Mouse (Mus musculus): Measurements from ENCODE around the gene Adamts8. TPM values are rescaled to one million over a fixed set of nuclear protein-coding genes. Genes with fewer than 3 reads are reported as not detected.
A peak's percentile ranks its signal among the peaks of the same experiment; 100 is the strongest.

Adamts8 gene
- polyA plus RNA-seq, 1 experiment from 2014 or later = 4.1 TPM

- no peaks in the 10 kb centered on the region for H3K4me1 ChIP-seq (replicated peaks; ENCODE audit: control insufficient read depth, insufficient read depth, low read length)
- 0 out of 2 replicates have a peak overlapping the region, but pooled peaks have one; percentile 79 for H3K4me2 ChIP-seq (replicated peaks; ENCODE audit: low read depth)
- H3K27me3 ChIP-seq (replicated peaks; ENCODE audit: control insufficient read depth, insufficient read depth, low read length) = peaks cover 32% of the 10 kb centered on the region
- no peaks in the 10 kb centered on the region for H3K9me3 ChIP-seq (ENCODE audit: control insufficient read depth)
- H3K36me3 ChIP-seq (ENCODE audit: control insufficient read depth, insufficient read depth) = no peaks in the 10 kb centered on the region
- no peak overlapping the region for H3K9ac ChIP-seq (ENCODE audit: low read depth, low read length)
- ATAC-seq = no peak
- no peak overlapping the region for H3K27ac ChIP-seq (ENCODE audit: low read depth, low read length)
- no peak overlapping the region for H3K4me3 ChIP-seq (ENCODE audit: low read depth, low read length)
- peak; percentile 68 for TF ChIP-seq CTCF (IDR thresholded peaks at IDR 0.05; ENCODE audit: low read depth)
- 32% methylated on average over 6 of the region's 6 CpGs for WGBS
Measured at GRCm38 (mm10) chr9:30920736-30921135, 21.6 kb upstream of the Adamts8 start.

GRCm38 (mm10) chr9:30921261-30922103 is 20.9 kb upstream of the Adamts8 start:
- ATAC-seq = peak; percentile 21; the same call in 1 of the 2 replicates
- H3K27ac ChIP-seq (ENCODE audit: low read depth, low read length) = no peak overlapping the region
- TF ChIP-seq CTCF (IDR thresholded peaks at IDR 0.05; ENCODE audit: low read depth) = no peak
- H3K27me3 ChIP-seq (replicated peaks; ENCODE audit: control insufficient read depth, insufficient read depth, low read length) = peaks cover 32% of the 10 kb centered on the region
- 0 out of 2 replicates have a peak overlapping the region, but pooled peaks have one; percentile 26 for H3K9ac ChIP-seq (ENCODE audit: low read depth, low read length)
- H3K4me2 ChIP-seq (replicated peaks; ENCODE audit: low read depth) = peak overlapping the region; percentile 79
- peak overlapping the region; percentile 50 for H3K4me3 ChIP-seq (ENCODE audit: low read depth, low read length)
- no peaks in the 10 kb centered on the region for H3K4me1 ChIP-seq (replicated peaks; ENCODE audit: control insufficient read depth, insufficient read depth, low read length)
- WGBS = 5% methylated on average over 56 of the region's 56 CpGs
- no peaks in the 10 kb centered on the region for H3K36me3 ChIP-seq (ENCODE audit: control insufficient read depth, insufficient read depth)
- H3K9me3 ChIP-seq (ENCODE audit: control insufficient read depth) = no peaks in the 10 kb centered on the region

GRCm38 (mm10) chr9:30922197-30922894 is 20.0 kb upstream of the Adamts8 start, which contains the start of gene Adamts15:
Adamts15 (minus strand) TSS chr9:30922452.
- H3K36me3 ChIP-seq (ENCODE audit: control insufficient read depth, insufficient read depth) = no peaks in the 10 kb centered on the region
- H3K4me2 ChIP-seq (replicated peaks; ENCODE audit: low read depth) = peak within 1 kb of the TSS; percentile 79
- H3K9me3 ChIP-seq (ENCODE audit: control insufficient read depth) = no peaks in the 10 kb centered on the region
- peaks cover 32% of the 10 kb centered on the region for H3K27me3 ChIP-seq (replicated peaks; ENCODE audit: control insufficient read depth, insufficient read depth, low read length)
- ATAC-seq = peak; percentile 34
- under 1% methylated on average over 46 of the region's 47 CpGs for WGBS
- peak; percentile 45 for TF ChIP-seq CTCF (IDR thresholded peaks at IDR 0.05; ENCODE audit: low read depth)
- H3K27ac ChIP-seq (ENCODE audit: low read depth, low read length) = no peak within 1 kb of the TSS
- peak within 1 kb of the TSS; percentile 50 for H3K4me3 ChIP-seq (ENCODE audit: low read depth, low read length)
- H3K9ac ChIP-seq (ENCODE audit: low read depth, low read length) = peak within 1 kb of the TSS; percentile 26; the same call in 1 of the 2 replicates
- H3K4me1 ChIP-seq (replicated peaks; ENCODE audit: control insufficient read depth, insufficient read depth, low read length) = no peaks in the 10 kb centered on the region

- Histone ChIP-seq H3K4me1 (replicated peaks; ENCODE audit: control insufficient read depth, insufficient read depth, low read length) (no peaks in the 10 kb centered on the region), H3K36me3 (ENCODE audit: control insufficient read depth, insufficient read depth) (no peaks in the 10 kb centered on the region), H3K9me3 (ENCODE audit: control insufficient read depth) (no peaks in the 10 kb centered on the region), H3K27me3 (replicated peaks; ENCODE audit: control insufficient read depth, insufficient read depth, low read length) (0 out of 2 replicates have a peak, but pooled peaks cover 4% of the 10 kb centered on the region), H3K4me2 (replicated peaks; ENCODE audit: low read depth) (no peak overlapping the region), H3K27ac (ENCODE audit: low read depth, low read length) (no peak overlapping the region), H3K9ac (ENCODE audit: low read depth, low read length) (no peak overlapping the region), H3K4me3 (ENCODE audit: low read depth, low read length) (no peak overlapping the region)
- 97% methylated on average over 2 of the region's 2 CpGs for WGBS
- no peak for TF ChIP-seq CTCF (IDR thresholded peaks at IDR 0.05; ENCODE audit: low read depth)
- no peak for ATAC-seq
Measured at GRCm38 (mm10) chr9:30928759-30929158, 13.6 kb upstream of the Adamts8 start.

- 64% methylated on average over 4 of the region's 4 CpGs for WGBS
- TF ChIP-seq CTCF (IDR thresholded peaks at IDR 0.05; ENCODE audit: low read depth) = no peak
- Histone ChIP-seq H3K27me3 (replicated peaks; ENCODE audit: control insufficient read depth, insufficient read depth, low read length) (0 out of 2 replicates have a peak, but pooled peaks cover 4% of the 10 kb centered on the region), H3K4me3 (ENCODE audit: low read depth, low read length) (no peak overlapping the region), H3K36me3 (ENCODE audit: control insufficient read depth, insufficient read depth) (no peaks in the 10 kb centered on the region), H3K4me1 (replicated peaks; ENCODE audit: control insufficient read depth, insufficient read depth, low read length) (no peaks in the 10 kb centered on the region), H3K9ac (ENCODE audit: low read depth, low read length) (no peak overlapping the region), H3K9me3 (ENCODE audit: control insufficient read depth) (no peaks in the 10 kb centered on the region), H3K27ac (ENCODE audit: low read depth, low read length) (no peak overlapping the region), H3K4me2 (replicated peaks; ENCODE audit: low read depth) (no peak overlapping the region)
- ATAC-seq = no peak
Measured at GRCm38 (mm10) chr9:30932346-30932745, 10.0 kb upstream of the Adamts8 start.

- Histone ChIP-seq H3K9ac (ENCODE audit: low read depth, low read length) (no peak overlapping the region), H3K4me3 (ENCODE audit: low read depth, low read length) (no peak overlapping the region), H3K27ac (ENCODE audit: low read depth, low read length) (no peak overlapping the region), H3K36me3 (ENCODE audit: control insufficient read depth, insufficient read depth) (no peaks in the 10 kb centered on the region), H3K9me3 (ENCODE audit: control insufficient read depth) (no peaks in the 10 kb centered on the region), H3K4me2 (replicated peaks; ENCODE audit: low read depth) (no peak overlapping the region), H3K4me1 (replicated peaks; ENCODE audit: control insufficient read depth, insufficient read depth, low read length) (no peaks in the 10 kb centered on the region), H3K27me3 (replicated peaks; ENCODE audit: control insufficient read depth, insufficient read depth, low read length) (0 out of 2 replicates have a peak, but pooled peaks cover 4% of the 10 kb centered on the region)
- 44% methylated on average over 6 of the region's 6 CpGs for WGBS
- TF ChIP-seq CTCF (IDR thresholded peaks at IDR 0.05; ENCODE audit: low read depth) = no peak
- no peak for ATAC-seq
Measured at GRCm38 (mm10) chr9:30934827-30935226, 7.5 kb upstream of the Adamts8 start.

Measured in intestine, postnatal 0 days (tissue).